Mouse (Mus musculus): ENCODE measurements at regions not wholly inside any gene's neighbourhood (a gene's known extent, or its start where the extent isn't known, plus 50 kb on each side); places are given as distances from the start of the nearest gene placed in this dataset.
"Not testable (repeated sequence)": the region's sequence is repeated elsewhere in the genome, so short reads cannot be mapped to it uniquely, and the experiment has no call there.

DNA sequence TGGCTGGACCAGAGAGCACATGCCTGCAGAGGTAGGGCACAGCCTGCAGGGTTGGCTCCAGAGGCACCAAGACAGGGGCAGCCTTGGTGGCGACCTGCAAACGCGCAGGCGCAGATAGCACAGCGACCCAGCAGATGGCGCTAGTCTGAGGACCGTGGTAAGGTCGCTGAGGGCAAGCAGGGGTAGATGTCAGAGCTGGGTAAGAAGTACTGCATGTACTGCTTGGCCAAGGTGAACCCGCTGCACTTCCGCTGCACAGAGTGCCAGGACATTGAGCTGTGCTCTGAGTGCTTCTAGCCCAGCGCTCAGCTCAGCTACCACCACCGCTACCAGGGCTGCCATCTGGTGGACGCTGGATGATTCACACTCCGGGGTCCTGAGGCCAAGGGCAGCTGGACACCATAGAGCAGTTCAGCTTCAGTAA lies 68.3 kb downstream of the Hsp90b1 start:
- intact Hi-C loops (cut with DNase I): loop anchor here (5.0 kb wide), 1 partner anchor 95 kb away; no protein-coding TSS in a partner anchor

DNA sequence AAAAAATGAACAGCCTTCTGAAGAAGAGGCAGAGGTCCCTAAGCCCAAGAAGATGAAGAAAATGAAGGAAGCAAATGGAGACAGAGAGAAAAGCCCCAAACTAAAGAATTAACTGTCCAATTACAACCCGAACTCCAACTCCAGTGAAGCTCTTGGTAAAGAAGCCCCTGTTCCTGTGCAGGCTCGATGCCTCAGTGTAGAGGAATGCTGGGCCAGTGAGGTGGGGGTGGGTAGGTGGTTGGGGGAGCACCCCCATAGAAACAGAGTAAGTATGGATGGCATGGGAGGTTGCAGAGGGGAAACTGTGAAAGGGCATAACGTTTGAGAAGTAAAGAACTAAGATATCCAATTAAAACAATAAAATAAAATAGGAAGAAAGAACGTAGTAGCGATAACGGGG lies 68.8 kb downstream of the Hsp90b1 start:
- DNase-seq: not testable (repeated sequence)
- intact Hi-C loops (cut with DNase I): loop anchor here (5.0 kb wide), 1 partner anchor 96 kb away; no protein-coding TSS in a partner anchor

More for the DNA sequence above, 68.3 kb downstream of the Hsp90b1 start:
- DNase-seq: peak; percentile 69 to 85

DNA sequence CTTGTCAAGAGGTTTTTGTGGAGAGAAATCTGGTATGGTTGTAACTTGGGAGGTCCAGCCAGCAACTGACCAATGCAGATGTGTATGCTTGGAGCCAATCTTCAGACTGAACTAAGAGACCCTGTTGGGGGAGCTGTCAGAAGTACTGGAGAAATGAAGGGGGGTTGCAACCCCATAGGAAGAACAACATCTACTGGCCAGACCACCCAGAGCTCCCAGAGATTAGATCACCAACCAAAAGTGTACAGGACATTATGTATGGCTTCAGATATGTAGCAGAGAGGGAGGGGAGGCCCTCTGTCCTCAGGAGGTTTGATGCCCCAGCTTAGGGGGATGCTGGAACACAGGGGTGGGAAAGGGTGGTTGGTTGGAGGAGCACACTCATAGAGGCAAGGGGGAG lies 78.6 kb downstream of the Hsp90b1 start:
- DNase-seq; intact Hi-C loops (cut with DNase I): not testable (repeated sequence)

- intact Hi-C loops (cut with DNase I): loop anchor here (10.0 kb wide), 1 partner anchor 873 kb away; no protein-coding TSS in a partner anchor
- not testable (repeated sequence) for DNase-seq
These were observed 87.2 kb downstream of the Hsp90b1 start for GRCm38 (mm10) chr10:86617958-86618664.

DNA sequence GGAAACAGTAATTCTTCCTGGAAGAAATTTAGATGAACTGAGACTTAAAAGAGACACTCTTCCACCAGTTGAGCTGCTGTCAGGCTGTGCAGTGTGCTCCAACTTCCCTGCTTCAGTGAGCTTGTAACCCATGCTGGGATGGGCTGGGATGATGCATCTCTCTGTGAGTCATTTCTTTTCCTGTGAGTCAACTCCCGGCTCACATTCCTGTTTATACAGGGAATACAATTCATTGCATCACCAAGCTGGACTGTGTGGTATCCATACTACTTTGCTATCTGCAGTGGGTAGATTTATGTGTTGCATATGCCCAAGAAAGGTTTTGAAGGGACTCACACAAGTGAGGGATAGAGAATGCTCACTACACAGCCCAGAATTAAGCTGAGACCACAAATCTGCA lies 93.0 kb downstream of the Hsp90b1 start:
- intact Hi-C loops (cut with DNase I): loop anchor here (10.0 kb wide), 1 partner anchor 868 kb away; no protein-coding TSS in a partner anchor
- not testable (repeated sequence) for DNase-seq

- intact Hi-C loops (cut with DNase I): loop anchor here (10.0 kb wide), 1 partner anchor 865 kb away; no protein-coding TSS in a partner anchor
These were observed 95.3 kb downstream of the Hsp90b1 start for GRCm38 (mm10) chr10:86610027-86610426.

DNA sequence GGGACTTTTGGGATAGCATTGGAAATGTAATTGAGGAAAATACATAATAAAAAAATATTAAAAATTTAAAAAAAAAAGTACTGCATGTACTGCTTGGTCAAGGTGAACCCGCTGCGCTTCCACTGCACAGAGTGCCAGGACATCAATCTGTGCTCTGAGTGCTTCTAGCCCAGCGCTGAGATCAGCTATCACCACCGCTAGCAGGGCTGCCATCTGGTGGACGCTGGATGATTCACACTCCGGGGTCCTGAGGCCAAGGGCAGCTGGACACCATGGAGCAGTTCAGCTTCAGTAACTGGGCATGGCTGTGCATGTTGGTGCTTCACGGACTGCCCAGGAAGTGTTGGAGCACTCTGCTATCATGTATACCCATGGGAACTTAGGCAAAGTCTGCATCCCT lies 102.1 kb upstream of the Syn3 start:
- DNase-seq: peak in 1 of 2 experiments; percentile 7
- intact Hi-C loops (cut with DNase I): not testable (repeated sequence)

More at GRCm38 (mm10) chr10:86610027-86610426, 95.3 kb downstream of the Hsp90b1 start:
- DNase-seq: not testable (repeated sequence)

- DNase-seq; intact Hi-C loops (cut with DNase I): not testable (repeated sequence)
These were observed 101.3 kb upstream of the Syn3 start for GRCm38 (mm10) chr10:86599991-86600390.

GRCm38 (mm10) chr10:86590211-86590610 lies 91.5 kb upstream of the Syn3 start:
- intact Hi-C loops (cut with DNase I); DNase-seq: not testable (repeated sequence)

GRCm38 (mm10) chr10:86566875-86567274 lies 68.2 kb upstream of the Syn3 start:
- intact Hi-C loops (cut with DNase I); DNase-seq: not testable (repeated sequence)

- intact Hi-C loops (cut with DNase I): no loop called here
These were observed 57.1 kb upstream of the Syn3 start for GRCm38 (mm10) chr10:86555843-86556242.

More at GRCm38 (mm10) chr10:86555843-86556242, 57.1 kb upstream of the Syn3 start:
- DNase-seq: peak; percentile 13 to 30

Measured in heart, postnatal 14 days (tissue).